Mouse (Mus musculus): ENCODE measurements around the gene Ppig.

Gene Ppig

DNA sequence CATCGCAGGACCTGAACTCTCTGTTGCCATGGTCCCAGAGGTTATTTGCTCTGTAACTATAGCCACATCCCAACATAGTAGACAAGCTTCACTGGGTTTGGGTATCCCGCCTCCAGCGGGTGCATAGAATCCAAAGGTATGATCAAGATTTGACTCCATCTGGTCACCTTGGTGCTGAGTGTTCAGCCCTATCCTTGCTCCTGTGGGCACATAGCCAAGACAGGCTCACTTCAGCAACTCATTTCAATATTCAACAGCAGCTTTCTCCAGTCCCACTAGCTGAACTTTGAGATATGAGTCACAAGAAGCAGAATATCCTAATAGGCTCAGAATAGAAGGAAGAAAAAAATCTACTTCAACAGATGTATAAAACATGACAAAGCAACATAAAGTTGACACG, 41.0 kb downstream of the Ppig start:
- no peak for DNase-seq (ENCODE audit: extremely low spot score)

DNA sequence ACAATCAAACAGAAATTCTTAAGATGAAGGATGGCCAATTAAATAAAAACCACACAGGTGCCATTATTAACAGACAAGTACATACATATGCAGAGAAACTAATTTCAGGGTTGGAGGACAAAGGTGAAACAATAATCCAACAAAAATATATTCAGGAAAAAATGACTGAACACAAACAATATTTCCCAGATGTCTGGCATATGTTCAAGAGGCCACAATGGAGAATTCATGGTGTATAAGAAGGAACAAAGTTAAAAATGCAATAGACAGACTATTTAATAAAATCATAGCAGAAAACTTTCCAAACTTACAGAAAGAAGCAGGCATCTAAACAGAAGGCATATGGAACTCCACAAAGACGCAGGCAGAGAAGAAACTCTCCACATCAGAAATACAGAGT, 42.4 kb downstream of the Ppig start:
- no peak for DNase-seq (ENCODE audit: extremely low spot score)

DNA sequence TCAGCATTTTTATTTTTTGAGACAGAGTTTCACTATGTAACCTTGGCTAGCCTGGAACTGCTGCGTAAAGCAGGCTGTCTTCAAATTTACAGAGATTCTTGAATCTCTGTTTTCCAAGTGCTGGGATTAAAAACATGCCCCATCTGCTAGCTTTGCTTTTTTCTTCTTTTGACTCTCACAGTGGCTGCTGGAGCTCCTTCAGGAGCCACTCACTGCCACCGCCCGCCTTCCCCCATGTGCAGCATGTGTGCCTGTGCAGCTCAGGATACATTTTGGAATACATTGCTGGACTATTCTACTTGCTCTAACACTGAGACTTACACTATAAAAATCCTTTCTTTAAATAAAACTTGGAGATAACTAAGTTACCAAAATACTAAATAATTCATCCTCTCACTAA, 51.0 kb downstream of the Ppig start:
- no peak for DNase-seq (ENCODE audit: extremely low spot score)

DNA sequence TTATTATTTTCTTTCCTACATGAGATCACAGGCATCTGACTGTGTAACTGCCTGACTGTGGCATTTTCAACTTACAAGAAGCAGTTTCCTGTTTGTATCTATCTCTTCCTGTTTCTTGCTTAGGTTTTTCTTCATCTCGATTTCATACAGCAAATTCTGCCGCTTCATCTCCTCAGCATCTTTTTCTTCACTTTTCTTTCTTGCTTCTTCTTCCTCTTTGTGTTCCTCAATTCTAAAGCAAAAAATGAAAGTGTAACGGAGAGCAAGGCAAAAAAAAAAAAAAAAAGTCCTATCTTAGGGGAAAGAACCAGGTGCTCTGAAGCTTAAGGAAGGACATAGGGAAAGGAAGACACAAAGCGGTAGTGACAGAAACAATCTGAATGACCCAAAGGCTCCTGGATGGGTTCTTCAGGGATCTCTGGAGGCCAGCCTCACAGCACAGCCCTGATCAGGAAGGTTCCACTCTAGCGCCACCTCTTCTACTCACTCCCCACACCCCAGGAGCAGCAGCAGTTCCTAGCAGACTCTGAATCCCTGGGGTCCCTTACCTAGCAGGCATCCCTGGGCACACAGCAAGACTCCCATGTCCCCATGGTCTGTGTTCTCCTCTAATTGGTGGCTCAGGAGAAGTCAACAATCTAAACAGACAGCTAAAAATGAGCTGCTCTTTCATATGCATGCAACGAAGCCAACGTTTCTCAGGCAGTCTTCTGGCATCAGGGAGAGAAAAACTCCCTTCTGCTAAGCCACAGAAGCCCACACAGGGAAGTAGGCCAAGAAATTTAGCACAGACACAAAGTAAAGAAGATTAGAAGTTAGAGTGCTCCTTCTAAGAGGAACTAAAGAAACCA, 55.9 kb downstream of the Ppig start:
- no peak for DNase-seq (ENCODE audit: extremely low spot score)

DNA sequence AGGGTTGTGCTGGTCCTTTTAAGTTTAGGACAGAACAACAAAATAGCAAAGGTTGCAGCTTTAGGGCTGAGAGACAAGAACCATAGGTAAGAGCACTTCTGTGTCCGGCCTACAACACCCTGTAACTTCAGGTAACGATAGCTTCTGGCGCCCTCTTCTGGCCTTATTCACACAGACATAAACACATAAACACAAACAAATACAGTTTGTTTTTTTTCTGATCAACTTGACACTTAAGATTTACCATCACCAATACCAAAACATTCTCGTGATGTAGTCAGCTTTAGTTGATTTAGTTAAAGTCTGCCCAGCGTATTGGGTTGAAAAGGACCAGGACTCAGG, 56.5 kb downstream of the Ppig start:
- no peak for DNase-seq (ENCODE audit: extremely low spot score)

DNA sequence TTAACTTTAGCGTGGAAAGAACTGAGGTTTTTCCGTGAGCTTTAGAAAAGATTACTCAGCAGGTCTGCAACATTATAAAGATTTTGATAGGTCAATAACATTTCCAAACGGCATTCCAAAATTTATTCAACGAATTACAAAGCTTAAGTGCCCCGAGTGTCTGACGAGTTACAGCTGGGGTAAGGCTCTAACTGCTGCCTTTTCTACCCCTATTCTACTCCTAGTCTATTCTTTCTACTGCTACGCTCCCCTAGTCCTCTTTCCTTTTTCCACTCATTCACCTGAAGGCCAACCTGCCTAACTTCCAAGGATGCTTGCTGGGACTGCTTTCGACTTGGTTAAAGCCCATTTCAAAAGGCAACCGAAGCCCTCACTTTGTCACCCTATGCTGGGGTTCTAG, 66.6 kb downstream of the Ppig start:
- DNase-seq (ENCODE audit: extremely low spot score) = no peak

DNA sequence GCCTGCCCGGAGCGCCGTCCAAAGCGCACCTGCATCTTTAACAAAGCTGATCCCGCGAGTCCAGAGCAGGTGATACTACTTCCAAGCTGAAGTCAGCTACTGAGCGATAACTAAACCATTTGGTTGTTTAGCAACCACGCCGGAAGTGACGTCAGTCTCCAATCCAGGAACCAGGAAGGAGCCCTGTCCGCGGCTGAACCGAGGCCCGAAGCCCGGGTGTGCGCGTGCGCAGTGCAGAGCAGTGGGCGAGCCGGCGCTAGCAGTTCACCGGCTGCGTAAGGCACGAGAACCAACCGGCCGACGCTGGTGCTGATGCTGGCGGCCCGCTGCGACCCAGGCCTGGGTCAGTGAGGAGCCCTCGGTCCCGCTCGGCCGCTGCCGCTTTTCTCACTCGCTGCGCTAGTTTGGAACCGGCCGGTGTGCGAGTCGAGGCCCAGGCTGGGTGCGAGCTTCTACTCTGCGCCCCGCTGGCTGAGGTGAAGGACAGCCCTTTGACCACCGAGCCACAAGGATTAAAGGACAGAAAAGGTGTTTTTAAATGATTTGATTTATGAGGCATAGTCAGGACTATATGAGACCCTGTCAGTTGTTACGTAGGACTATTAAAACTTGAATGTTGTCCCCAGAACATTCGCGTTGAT, 67.2 kb downstream of the Ppig start, which contains the start of the genes Ccdc173 and Phospho2:
TSS of gene Ccdc173 (minus strand) at position 147 of the 641 bp plus-strand sequence.
TSS of gene Phospho2 (plus strand) at position 195 of the 641 bp plus-strand sequence.
- DNase-seq (ENCODE audit: extremely low spot score) = peak; percentile 95

DNA sequence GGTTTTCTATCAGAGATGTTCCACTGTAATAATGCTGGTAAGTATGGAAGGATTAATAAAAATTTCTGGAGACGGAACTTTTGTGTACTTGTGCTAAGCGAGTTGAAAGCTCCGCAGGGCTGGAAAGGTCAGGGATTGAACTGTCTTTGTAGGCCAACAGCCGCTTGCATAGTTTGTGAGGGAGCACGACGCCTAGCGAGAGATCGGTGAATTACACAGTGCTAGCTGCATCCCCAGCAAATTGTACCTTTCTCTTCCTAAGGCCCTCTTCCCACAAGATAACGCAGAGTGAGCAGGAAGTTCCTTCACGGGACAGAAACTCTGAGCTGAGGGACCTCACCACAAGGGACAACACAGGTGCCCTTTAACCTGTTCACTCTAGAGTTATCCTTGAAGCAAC, 67.9 kb downstream of the Ppig start:
- peak; percentile 89 for DNase-seq (ENCODE audit: extremely low spot score)

DNA sequence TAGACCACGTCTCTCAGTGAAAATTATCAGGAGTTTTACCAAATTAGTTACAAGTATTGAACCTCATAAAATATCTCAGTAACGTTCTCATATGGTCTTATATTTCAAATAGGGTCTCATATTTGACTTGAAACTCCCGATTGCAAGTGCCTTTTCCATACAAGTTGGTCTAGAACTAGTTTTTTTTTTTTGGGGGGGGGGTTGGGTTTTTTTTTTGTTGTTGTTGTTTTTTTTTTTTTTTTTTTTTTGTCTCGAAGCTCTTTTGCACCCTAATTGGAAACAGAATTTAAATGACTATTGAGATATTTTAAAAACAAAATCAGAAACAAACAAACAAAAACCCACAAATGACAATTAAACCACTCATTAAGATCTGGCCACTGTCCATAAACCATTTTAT, 68.4 kb downstream of the Ppig start:
- DNase-seq (ENCODE audit: extremely low spot score) = no peak

DNA sequence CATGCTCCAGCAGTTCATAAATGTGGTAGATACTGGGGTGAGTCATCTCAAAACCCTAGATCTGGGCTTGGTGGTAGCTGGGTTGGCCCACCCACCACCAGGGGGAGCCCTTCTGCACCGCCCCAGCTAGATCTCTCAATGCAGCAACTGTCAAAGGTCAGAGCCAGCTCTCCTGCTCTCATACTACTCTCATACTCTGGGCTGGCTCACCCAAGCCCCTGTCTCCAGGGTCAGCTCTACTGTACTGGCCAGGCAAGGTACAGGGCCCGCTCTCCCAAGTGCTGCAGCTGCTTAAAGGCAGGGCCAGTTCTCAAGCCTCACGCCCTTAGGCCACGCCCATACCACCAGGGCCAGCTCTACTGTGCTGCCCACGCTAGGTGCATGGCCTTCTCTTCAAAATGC, 80.6 kb downstream of the Ppig start:
- DNase-seq (ENCODE audit: extremely low spot score) = peak; percentile 54
